Mouse (Mus musculus) inflammation-experienced regulatory T-cells, adult 6 months (primary cell): ENCODE measurements at regions not wholly inside any gene's neighbourhood (a gene's known extent, or its start where the extent isn't known, plus 50 kb on each side); places are given as distances from the start of the nearest gene placed in this dataset.

Experiments
- ATAC-seq: one replicate; pipeline ENCODE4 v1.8.0; 2017

GRCm38 (mm10) chrX:166718075-166718474, 132.6 kb upstream of the Egfl6 start:
- peak; percentile 93 for ATAC-seq

GRCm38 (mm10) chrX:166709306-166709705, 123.8 kb upstream of the Egfl6 start:
- no peak for ATAC-seq

- no peak for ATAC-seq
Observed at GRCm38 (mm10) chrX:166708106-166708505, 122.6 kb upstream of the Egfl6 start.

- ATAC-seq = no peak
Observed at GRCm38 (mm10) chrX:166707029-166707428, 121.5 kb upstream of the Egfl6 start.

- ATAC-seq = no peak
Observed at GRCm38 (mm10) chrX:166704311-166704710, 118.8 kb upstream of the Egfl6 start.

GRCm38 (mm10) chrX:166694219-166694618, 108.7 kb upstream of the Egfl6 start:
- ATAC-seq = no peak

GRCm38 (mm10) chrX:166688779-166689178, 103.3 kb upstream of the Egfl6 start:
- peak; percentile 85 for ATAC-seq

- no peak for ATAC-seq
Observed at GRCm38 (mm10) chrX:166673404-166673803, 87.9 kb upstream of the Egfl6 start.

GRCm38 (mm10) chrX:166672617-166673016, 87.1 kb upstream of the Egfl6 start:
- ATAC-seq = no peak

GRCm38 (mm10) chrX:166671853-166672252, 86.3 kb upstream of the Egfl6 start:
- ATAC-seq = no peak

- ATAC-seq = no peak
Observed at GRCm38 (mm10) chrX:166666304-166666703, 80.8 kb upstream of the Egfl6 start.

- peak; percentile 46 for ATAC-seq
Observed at GRCm38 (mm10) chrX:166661808-166662207, 76.3 kb upstream of the Egfl6 start.

- ATAC-seq = peak; percentile 85
Observed at GRCm38 (mm10) chrX:166661043-166661718, 75.7 kb upstream of the Egfl6 start.

- peak; percentile 54 for ATAC-seq
Observed at GRCm38 (mm10) chrX:166660715-166661042, 75.2 kb upstream of the Egfl6 start.

- peak; percentile 70 for ATAC-seq
Observed at GRCm38 (mm10) chrX:166652400-166652799, 66.9 kb upstream of the Egfl6 start.

GRCm38 (mm10) chrX:166645713-166646112, 60.2 kb upstream of the Egfl6 start:
- peak; percentile 94 for ATAC-seq

GRCm38 (mm10) chrX:166641256-166641655, 55.7 kb upstream of the Egfl6 start:
- no peak for ATAC-seq

- no peak for ATAC-seq
Observed at GRCm38 (mm10) chrX:166640258-166640657, 54.7 kb upstream of the Egfl6 start.
